Mouse (Mus musculus): ENCODE data around the gene Agbl1.
A peak's percentile ranks its signal among the peaks of the same experiment; 100 is the strongest.
"Not testable (repeated sequence)": the region's sequence is repeated elsewhere in the genome, so short reads cannot be mapped to it uniquely, and the experiment has no call there.

The Agbl1 gene

GRCm38 (mm10) chr7:76597812-76598211 lies 368.1 kb downstream of the Agbl1 start:
- no peak for DNase-seq

DNA sequence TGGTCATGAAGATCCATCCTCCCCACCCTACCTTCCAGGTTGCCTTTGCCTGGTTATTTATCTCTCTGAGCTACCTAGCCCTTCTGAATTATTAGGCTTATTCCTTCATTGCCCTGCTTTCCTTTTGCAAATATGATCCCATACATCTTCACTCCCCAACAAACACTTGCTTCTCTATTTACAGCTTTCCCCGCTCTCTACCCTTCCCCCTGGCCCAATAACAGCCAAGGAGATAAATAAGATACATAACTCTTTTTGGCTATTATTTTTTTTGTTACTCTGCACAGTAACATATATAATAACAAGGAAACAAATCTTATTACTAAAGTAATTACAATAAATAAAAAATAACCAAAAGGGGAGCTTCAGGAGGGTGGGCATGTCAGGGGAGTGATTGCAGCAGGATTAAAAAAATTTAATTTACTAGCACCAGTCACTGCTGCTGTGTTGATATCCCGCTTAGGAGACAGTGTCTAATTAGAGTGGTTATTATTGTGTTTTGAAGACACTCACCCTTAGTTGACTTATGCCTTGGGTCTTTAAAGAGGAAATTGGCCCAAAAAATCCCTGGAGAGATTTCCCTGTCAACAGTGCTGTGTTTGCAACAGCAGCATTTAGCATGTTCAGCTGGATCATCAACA lies 370.5 kb downstream of the Agbl1 start:
- DNase-seq = no peak

GRCm38 (mm10) chr7:76629528-76629927 lies 399.8 kb downstream of the Agbl1 start:
- no peak for DNase-seq

GRCm38 (mm10) chr7:76650984-76651383 lies 421.3 kb downstream of the Agbl1 start:
- no peak for DNase-seq

GRCm38 (mm10) chr7:76661072-76661471 lies 431.4 kb downstream of the Agbl1 start:
- DNase-seq = no peak

- no peak for DNase-seq
These were observed 445.2 kb downstream of the Agbl1 start for GRCm38 (mm10) chr7:76674856-76675255.

- no peak for DNase-seq
These were observed 471.5 kb downstream of the Agbl1 start for GRCm38 (mm10) chr7:76701224-76701623.

DNA sequence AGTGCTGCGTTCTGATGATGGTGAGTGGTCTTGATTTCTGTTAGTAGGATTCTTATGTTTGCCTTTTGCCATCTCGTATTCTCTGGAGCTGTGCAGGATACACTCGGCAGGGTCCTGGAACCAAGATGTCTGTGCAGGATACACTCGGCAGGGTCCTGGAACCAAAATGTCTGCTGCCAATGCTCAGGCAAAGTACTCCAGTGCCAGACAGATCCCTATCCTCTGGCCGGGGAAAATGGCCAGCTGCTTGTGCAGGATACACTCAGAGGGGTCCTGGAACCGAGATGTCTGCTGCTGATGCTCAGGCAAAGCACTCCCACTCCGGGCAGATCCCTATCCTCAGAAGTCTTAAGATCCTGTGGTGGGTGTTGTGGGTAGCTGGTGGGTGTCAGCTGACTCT lies 502.5 kb downstream of the Agbl1 start:
- DNase-seq = not testable (repeated sequence)

GRCm38 (mm10) chr7:76777237-76777855 lies 547.7 kb downstream of the Agbl1 start:
- DNase-seq = no peak

DNA sequence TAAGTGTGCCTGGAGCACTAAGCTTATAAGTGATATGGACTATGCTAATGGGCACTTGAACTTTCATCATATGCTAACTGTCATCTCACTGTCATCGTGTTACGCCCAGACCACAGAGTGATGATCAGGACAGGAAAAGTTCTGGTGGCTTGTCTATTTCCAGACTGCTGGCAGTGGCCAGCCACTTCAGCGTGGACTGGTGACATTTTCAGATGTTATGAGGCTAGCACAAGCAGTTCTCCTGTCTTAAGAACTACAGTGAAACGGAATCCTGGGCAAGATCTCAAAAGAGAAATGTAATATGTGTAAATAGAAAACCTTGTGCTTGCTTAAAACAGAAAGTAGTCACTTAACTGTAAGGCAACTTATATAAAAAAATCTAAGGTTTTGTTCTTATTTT lies 550.8 kb downstream of the Agbl1 start:
- DNase-seq = no peak

GRCm38 (mm10) chr7:76788561-76789306 lies 559.0 kb downstream of the Agbl1 start:
- no peak for DNase-seq

DNA sequence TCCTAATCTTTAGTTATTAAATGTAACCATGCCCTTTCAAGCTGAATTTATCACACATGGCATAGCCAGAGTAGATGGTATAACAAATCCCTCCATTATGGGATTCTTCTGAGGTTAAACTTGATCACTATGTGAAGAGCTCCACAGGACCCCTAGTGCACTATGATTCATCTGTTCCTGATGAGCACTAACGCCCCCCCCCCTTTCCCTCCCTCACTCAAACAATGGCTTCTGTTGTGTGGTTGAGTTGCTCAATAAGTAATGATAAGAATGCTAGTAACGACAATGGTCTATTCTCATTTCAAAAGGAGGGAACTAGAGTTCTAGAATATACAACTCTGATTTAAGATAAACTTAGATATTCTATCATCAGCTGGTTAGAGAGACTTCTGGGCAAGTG lies 560.4 kb downstream of the Agbl1 start:
- DNase-seq = no peak

DNA sequence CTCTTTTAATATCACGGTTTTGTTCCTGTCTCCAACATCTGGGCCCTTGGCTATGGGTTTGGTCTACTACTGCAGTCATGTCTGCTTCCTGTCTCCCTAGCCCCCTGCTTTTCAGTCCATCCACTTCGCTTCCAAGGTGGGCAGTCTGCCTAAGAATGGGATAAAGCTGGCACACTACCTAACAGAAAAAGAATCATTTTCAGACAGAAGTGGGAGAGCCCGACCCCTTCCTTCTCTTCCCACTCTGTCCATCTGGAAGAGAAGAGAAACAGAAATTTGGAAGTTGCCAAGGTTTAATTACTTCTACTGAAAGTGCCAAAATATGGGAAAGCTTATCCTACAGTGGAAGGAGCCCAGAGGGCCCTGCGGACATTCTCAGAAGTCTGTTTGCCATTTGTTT lies 561.6 kb downstream of the Agbl1 start:
- no peak for DNase-seq

GRCm38 (mm10) chr7:76810003-76810402 lies 580.3 kb downstream of the Agbl1 start:
- no peak for DNase-seq

GRCm38 (mm10) chr7:76820571-76820970 lies 590.9 kb downstream of the Agbl1 start:
- DNase-seq = no peak

GRCm38 (mm10) chr7:76842146-76842545 lies 612.5 kb downstream of the Agbl1 start:
- no peak for DNase-seq

GRCm38 (mm10) chr7:76889416-76890209 lies 659.9 kb downstream of the Agbl1 start:
- no peak for DNase-seq

- DNase-seq = no peak
These were observed 674.4 kb downstream of the Agbl1 start for GRCm38 (mm10) chr7:76904096-76904495.

DNA sequence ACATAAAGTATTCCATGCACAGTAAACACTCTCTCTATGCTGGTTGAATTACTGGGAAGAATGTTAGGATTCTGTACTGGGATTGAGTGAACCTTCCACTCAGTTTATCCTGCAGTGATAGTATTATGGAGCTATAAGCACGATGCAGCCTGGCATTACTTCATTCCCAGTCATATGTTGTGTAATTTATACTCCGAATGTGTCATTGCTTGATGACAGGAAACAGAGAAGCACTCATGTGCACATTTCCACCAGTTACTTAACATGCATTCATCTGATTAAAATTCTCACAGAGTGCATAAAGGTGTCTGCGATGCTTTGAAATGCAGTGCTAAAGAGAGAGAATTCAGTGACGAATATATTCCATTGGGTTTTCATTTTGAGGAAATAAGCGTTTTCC lies 682.0 kb downstream of the Agbl1 start:
- no peak for DNase-seq

DNA sequence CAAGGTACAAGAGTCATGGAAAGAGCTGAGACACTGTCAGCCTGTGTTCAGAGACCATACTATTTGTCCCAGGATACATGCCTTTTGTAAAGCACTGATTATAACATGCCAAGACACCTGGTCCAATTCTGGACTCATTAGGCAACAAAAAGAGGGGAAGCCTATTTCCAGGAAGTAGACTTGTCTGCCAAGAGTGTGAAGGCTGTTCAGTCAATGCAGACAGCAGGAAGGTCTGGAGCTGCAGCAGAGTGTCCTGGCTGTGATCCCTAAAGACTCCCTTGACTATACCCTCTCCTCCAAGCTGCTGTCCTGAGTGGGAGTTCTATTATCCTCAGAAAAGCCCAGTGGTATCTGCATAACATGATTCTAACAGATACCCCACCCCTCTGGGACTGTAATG lies 689.2 kb downstream of the Agbl1 start:
- DNase-seq = no peak

- DNase-seq = no peak
These were observed 692.0 kb downstream of the Agbl1 start for GRCm38 (mm10) chr7:76921671-76922070.

DNA sequence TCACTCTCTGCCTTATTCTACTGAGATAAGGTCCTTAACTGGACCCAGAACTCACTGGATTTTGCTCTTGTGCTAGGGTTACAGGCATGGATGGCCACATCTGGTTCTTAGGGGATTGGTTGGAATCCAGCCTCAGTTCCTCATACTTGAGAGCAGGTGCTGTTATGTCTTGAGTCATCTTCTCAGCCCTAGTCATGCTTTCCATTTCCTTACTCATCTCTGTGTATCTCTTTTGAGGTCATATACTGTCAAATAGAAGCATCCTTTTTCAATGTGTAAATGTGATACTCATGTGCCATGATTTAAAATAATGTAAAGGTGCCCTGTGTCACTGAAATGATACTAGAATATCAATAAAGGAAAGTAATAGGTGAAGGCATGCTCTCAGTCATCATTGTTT lies 705.5 kb downstream of the Agbl1 start:
- no peak for DNase-seq

DNA sequence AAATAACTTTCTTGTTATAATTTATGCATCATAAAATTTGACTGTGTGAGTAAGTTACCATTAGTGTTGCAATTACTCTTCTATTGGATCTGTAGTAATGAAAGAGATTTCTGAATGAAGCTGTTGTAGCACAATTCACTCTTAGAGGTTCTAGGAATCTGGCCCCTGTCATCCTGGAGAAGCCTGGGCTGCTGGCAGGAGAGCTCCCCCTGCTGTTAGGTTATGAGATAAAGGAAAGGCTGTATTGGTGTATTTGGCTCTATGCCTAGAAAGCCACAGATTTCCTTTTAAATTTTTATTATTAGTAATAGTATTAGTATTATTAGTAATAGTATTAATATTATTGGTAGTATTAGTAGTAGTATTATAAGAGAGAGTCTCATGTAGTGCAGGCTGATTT lies 711.8 kb downstream of the Agbl1 start:
- peak; percentile 34 for DNase-seq
